Mouse (Mus musculus) gastrocnemius, postnatal 4 days (tissue): Measurements from ENCODE around the gene Ptch1. TPM values are rescaled to one million over a fixed set of nuclear protein-coding genes. Genes with fewer than 3 reads are reported as not detected.
A peak's percentile ranks its signal among the peaks of the same experiment; 100 is the strongest.

Source experiments
- DNase-seq, 2 experiments: peaks; one replicate each; pipeline ENCODE4 v3.0.0; 2021 to 2022; ENCODE audit warnings: low spot score in 2 of 2, mixed read lengths in 2 of 2
- long read RNA-seq, 2 experiments: library from polyadenylated mRNA; stranded (forward); transcript quantifications; one replicate each; pipeline ENCODE4 v2.0.0; 2021
- total RNA-seq, 2 experiments: library from RNA; stranded (reverse); gene quantifications; 2 replicates each; pipeline ENCODE4 v1.2.3; 2021

The Ptch1 gene
- total RNA-seq, result 10 to 100 TPM; 23.4 to 24.1 TPM
- long read RNA-seq, experiment 1, full-length matches to known transcripts, result 2 of 18 reads
- long read RNA-seq, experiment 1, partial matches to known transcripts, result 3 of 18 reads
- long read RNA-seq, experiment 1, other reads (novel, unspliced or antisense), result 13 of 18 reads
- long read RNA-seq, experiment 2, partial matches to known transcripts, result 6 of 15 reads
- long read RNA-seq, experiment 2, other reads (novel, unspliced or antisense), result 9 of 15 reads

DNA sequence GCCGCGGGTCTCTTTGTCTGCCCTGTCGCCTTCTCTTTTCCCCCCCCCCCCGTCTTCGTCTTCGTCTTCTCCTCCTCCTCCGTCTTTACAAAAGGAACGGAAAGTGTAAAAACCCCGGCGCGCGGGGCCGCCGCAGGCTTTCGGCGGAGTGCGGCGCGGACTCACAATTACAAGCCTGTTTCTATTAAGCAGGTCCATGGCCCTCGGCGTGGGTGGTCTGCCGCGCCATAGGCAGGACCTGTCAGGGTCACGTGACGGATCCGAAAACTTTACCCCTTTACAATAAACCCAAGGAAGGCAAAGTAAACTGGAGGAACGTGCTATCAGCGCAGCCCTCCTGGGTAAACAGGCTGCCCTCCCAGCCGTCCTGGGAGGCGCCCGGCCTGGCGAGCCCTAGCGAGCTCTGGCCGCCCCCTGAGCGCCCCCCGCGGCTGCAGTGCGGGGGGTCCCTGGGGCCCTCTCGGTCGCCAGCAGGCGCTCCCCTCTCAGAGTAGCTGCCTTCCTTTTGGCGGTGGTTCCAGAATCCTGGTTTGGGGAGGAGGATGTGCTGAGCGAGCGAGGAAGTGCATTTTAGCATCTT lies at the start of gene Ptch1:
Gene Ptch1, minus strand, starts transcription at position 343 of the 580 bp plus-strand sequence.
- peak in 1 of 2 experiments; percentile 38 for DNase-seq

DNA sequence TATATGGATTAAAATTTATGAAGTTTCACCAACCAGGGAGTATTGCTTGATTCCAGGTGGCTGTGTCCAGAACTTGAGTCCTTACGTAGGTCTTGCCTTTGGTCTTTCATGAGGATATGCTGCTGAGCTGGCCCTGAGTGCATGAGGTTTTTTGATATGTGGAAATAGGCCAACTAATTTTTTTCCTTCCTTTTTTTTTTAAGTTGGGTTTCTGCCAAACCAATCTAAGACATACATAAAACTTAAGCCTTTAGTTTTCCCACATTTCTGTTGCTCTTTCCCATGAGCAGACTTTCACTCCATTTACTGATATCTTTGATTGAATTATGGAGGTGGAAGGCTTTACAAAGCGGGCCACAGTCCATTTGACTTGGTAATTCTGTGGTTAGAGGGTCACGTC lies 47.9 kb upstream of the Ptch1 start:
- DNase-seq, result no peak

DNA sequence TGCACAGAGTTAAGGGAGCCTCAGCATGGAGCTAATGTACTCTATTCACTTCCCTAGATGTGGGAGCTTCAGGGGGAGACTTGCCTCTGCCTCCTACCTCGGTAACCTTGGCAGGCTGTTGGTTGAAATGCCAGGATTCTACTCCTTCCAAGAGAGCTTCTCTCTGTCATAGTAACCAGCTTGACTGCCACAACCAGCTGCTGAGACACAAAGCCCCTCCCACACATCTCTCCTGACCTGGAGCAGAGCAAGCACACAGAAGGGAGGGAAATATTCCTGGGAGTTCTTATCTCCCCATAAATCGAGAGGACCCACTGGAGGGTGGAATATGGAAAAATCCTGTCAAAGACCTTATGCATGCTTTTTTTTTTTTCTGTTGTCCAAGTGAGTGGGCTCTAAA lies 39.8 kb upstream of the Ptch1 start:
- DNase-seq, result no peak

DNA sequence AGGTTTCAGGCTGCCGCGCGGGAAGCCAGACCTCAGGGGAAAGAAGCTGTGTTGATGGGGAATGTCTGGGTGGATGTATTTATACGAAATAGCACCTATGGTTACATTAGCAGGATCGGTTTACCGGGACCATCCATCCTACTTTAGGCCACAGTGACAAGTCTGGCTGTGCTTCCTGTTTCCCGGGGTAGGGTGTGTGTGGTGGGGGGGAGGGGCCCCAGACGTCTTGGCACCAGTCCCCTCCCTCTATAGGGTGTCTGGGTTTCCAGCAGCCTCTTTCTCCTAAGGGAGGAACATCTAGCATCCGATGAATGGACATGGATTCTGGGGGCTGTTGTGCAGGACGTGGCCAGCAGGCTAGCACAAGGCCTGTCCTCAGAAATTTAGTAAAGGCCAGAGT lies 36.3 kb upstream of the Ptch1 start:
- no peak for DNase-seq

- no peak for DNase-seq
Observed at GRCm38 (mm10) chr13:63597593-63597992, 24.2 kb upstream of the Ptch1 start.

- DNase-seq, result no peak
Observed at GRCm38 (mm10) chr13:63595869-63596268, 22.5 kb upstream of the Ptch1 start.

DNA sequence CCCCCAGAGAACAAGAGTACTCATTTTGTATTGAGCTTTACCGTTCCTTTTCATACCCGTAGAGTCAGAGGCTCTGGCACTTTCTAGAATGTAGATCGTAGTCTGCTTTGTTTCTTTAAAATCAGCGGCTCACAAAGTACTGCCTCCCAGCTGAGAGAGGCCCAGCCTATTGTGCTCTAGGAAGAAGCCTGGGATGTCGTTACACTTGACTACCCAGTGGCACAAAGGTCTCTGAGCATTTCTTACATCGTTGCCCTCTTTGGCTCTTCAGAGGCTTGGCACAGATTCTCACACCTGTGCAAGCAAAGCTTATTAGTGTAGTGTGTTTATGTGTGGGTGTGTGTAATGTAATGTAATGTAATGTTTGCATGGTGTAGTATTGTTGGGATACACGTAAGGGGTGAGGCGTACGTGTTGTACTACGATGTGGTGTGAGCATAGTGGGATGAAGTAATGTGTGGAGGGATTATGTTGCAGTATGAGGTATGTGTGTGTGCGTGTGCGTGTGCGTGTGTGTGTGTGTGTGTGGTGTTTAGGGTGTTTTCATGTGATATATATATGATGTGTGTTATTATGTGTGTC lies 20.2 kb upstream of the Ptch1 start:
- no peak for DNase-seq

- DNase-seq, result no peak
Observed at GRCm38 (mm10) chr13:63592755-63593154, 19.4 kb upstream of the Ptch1 start.

DNA sequence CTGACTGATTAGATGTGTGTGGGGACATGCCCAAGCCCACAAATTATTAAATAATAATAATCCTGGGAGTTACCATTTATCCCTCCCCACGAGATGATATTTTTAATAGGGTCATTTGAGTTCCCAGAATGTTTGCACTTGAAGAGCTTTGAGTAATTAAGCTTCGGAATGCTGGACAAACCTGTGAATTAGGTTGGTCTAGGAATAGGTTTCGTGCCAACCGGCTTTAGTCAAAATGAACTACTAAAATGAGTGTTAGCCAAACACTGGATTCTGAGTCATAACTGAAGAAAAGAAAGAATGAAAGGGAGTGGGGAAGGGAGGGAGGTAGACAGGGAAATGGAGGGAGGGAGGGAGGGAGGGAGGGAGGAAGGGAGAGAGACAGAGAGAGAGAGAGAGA lies 1.2 kb upstream of the Ptch1 start:
- no peak for DNase-seq

DNA sequence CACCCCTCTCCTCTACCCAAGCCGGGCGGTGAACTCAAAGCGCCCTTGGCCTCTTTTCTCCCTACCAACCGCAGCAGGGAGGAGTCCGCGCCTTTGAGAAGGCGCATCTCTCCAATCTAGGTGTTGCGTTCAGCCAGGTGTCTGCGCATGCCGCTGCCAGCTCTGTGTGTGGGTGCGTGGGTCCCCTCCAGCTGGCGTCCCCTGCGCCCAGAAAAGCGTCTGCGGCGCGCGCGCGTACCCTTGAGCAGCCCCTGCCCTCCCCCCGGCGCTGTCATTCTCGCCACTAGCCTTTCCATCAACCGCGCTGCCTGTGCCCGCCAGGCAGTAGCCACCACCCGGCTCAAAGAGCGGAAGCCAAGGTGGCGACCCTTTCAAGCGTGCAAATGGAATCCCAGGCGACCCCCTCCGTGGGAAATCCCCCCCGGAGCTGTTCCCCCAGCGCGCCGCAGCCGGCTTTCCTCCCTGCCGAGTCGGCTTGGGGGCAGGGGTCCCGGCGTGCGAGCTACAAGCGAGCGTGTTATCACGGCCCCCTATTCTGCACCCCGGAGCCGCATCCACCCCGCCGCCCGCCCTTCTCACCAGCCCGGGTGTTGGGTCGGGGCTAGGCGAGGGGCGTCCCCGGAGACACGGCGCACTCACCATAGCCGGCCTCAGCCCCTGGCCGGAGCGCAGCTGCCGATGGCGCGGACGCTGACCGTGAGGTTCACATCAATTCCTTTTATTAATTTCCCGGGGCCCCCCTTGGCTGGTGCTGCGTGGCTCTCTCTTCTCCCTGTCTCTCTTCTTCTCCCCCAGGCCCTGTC lies 744 bp downstream of the Ptch1 start:
- DNase-seq, result peak; percentile 22 to 25

DNA sequence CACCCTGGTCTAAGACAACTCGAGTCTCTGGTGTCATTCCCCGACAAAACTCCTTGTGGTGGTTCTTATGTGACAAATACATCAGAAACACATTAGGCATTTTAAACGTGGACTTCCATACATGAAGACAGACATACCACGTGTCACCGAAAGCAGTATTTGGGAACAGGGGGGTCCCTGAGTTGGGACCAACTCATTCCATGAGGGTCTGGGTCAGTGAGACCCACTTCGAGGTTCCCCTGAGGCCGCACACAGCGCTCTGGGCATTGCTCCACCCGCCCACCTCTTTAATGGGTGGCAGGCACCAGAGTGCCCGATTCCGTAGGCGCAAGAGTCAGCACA lies 1.3 kb downstream of the Ptch1 start:
- no peak for DNase-seq

- no peak for DNase-seq
Observed at GRCm38 (mm10) chr13:63570456-63570855, 2.9 kb downstream of the Ptch1 start.

- DNase-seq, result no peak
Observed at GRCm38 (mm10) chr13:63569396-63569756, 4.0 kb downstream of the Ptch1 start.

- DNase-seq, result no peak
Observed at GRCm38 (mm10) chr13:63568741-63569395, 4.5 kb downstream of the Ptch1 start.

- DNase-seq, result no peak
Observed at GRCm38 (mm10) chr13:63568306-63568705, 5.1 kb downstream of the Ptch1 start.

DNA sequence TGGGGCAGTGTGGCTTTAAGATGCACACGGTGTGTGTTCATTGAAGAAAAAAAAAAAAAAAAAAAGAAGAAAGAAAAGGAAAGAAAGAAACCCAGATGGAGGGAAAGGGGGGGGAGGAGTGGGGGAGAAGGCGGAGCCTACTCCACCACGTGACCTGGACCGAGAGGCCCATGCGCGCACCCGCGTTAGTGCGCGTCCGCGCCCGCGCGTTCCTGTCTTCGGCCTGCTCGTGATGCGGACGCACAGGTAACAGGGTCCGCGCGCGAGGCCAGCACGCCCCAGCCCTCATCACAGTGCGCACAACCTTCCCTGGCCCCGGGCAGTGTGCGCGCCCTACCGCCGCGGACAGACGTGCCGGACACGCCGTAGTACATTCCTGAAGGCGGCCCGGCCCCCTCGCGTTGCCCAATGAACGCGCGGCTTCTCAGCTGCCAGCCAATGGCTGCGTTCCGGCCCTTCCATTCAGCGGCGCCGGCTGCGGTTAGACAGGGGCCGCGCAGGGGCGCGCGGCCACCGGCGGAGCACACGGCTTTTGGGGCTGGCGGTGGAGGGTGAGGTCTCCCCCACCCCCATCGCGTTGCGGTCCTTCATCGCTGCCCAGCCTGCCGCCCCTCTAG lies 5.6 kb downstream of the Ptch1 start:
- DNase-seq, result peak; percentile 86 to 94

DNA sequence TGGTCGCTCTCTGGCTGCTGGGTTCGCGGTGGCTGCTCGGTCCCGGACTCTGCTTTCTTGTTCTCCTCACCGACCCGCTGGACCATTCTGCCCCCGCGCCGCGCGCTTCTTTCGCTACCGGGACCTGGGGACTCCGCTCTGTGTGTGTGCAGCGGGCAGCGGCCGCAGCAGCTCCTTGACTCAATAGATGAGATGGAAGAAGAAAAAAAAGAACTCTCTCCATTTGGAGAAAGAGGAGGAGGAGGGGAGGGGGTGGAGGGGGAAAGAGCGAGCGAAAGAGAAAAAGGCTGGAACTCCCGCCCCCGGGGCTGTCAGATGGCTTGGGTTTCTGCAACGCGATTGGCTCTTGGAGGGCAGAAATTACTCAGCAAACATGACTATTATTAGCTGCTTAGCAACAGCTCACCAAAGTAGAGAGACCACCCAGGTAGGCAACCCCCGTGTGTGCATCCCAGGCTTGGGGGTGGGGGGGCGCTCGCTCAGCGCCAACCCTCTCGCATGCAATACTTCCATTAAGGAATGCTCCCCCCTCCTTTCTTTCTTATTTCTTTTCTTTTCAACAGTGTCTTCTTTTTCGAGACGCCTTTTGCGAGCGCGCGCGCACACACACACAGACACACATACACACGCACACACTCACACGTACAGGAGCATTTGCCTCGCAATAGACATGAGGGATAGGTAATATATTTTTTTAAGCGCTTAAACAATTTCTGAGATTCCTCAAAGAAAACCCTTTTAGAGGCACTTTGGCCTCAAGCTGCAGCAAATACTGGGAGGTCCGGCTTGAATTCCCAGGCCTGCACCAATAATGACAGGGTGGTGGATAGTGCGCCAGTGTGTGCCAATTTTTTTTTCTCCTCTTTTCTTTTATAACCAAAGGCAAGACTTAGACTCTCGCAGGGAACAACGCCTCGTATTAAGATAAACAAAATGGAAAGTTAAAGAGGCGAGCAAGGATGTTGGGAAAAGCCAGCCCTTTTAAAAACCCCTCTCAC lies 7.1 kb downstream of the Ptch1 start:
- DNase-seq, result peak; percentile 56 to 78

DNA sequence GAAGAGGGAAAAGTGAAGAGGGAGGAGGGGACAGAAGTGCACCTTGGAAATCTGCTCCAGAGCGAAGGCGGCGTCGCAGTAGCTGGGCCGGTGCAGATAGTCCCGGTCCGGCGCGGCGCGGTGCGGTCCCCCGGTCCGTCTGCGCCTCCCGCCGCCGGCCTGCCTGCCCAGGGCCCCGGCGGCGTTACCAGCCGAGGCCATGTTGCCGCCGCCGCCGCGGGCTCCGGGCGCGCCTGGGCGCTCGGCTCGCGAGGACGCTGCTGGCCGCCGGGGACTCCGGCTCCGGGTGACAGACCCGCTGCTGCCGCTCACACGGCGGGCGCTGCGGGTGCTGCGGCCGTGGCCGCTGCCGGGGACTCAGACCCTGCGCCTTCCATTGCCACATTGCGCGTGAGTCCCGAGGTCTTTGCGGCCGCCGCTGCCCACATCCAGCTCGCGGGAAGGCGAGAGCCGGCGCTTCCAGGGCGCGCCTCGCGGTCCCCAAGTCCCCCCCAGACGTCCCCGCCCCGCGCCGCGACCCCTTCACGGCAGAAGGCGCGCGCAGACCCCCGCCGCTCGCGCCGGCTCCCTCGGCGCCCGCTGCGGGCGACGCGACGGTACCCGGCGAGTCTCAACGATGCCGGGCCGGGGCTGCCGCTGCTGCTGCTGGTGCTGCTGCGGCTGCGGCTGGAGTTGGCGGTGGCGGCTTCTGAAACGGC lies 7.9 kb downstream of the Ptch1 start:
- DNase-seq, result peak; percentile 21 to 54

GRCm38 (mm10) chr13:63564626-63565319 lies 8.6 kb downstream of the Ptch1 start:
- peak; percentile 21 to 65 for DNase-seq
